Mouse (Mus musculus) thymus, postnatal 10 days (tissue): ENCODE measurements around the gene Ncf1.

ENCODE experiments used
- DNase-seq, 2 experiments: peaks; one replicate each; pipeline ENCODE4 v3.0.0; 2021; ENCODE audit warnings: low spot score in 2 of 2

Gene Ncf1

GRCm38 (mm10) chr5:134229391-134229790 is at the start of gene Ncf1:
Gene Ncf1, minus strand, starts transcription at chr5:134229625.
- no peak for DNase-seq

- DNase-seq: no peak
Observed at GRCm38 (mm10) chr5:134277109-134277508, 47.7 kb upstream of the Ncf1 start.

GRCm38 (mm10) chr5:134275556-134275955 is 46.1 kb upstream of the Ncf1 start:
- peak; percentile 33 to 51 for DNase-seq

- no peak for DNase-seq
Observed at GRCm38 (mm10) chr5:134275021-134275420, 45.6 kb upstream of the Ncf1 start.

GRCm38 (mm10) chr5:134273761-134274160 is 44.3 kb upstream of the Ncf1 start:
- no peak for DNase-seq

GRCm38 (mm10) chr5:134272761-134273160 is 43.3 kb upstream of the Ncf1 start:
- no peak for DNase-seq

GRCm38 (mm10) chr5:134271421-134271820 is 42.0 kb upstream of the Ncf1 start:
- no peak for DNase-seq

GRCm38 (mm10) chr5:134270566-134270965 is 41.1 kb upstream of the Ncf1 start:
- no peak for DNase-seq

GRCm38 (mm10) chr5:134269751-134270150 is 40.3 kb upstream of the Ncf1 start:
- DNase-seq: no peak

GRCm38 (mm10) chr5:134268751-134269150 is 39.3 kb upstream of the Ncf1 start:
- DNase-seq: no peak

GRCm38 (mm10) chr5:134266404-134266803 is 37.0 kb upstream of the Ncf1 start:
- DNase-seq: peak; percentile 51 to 64

- DNase-seq: no peak
Observed at GRCm38 (mm10) chr5:134265890-134266289, 36.5 kb upstream of the Ncf1 start.

GRCm38 (mm10) chr5:134260001-134260636 is 30.7 kb upstream of the Ncf1 start:
- DNase-seq: no peak

GRCm38 (mm10) chr5:134258934-134259333 is 29.5 kb upstream of the Ncf1 start:
- DNase-seq: no peak

GRCm38 (mm10) chr5:134258395-134258794 is 29.0 kb upstream of the Ncf1 start:
- no peak for DNase-seq

- DNase-seq: no peak
Observed at GRCm38 (mm10) chr5:134257349-134258031, 28.1 kb upstream of the Ncf1 start.

- no peak for DNase-seq
Observed at GRCm38 (mm10) chr5:134255294-134255693, 25.9 kb upstream of the Ncf1 start.

- no peak for DNase-seq
Observed at GRCm38 (mm10) chr5:134253806-134254205, 24.4 kb upstream of the Ncf1 start.

- no peak for DNase-seq
Observed at GRCm38 (mm10) chr5:134251083-134251482, 21.7 kb upstream of the Ncf1 start.

GRCm38 (mm10) chr5:134250601-134251000 is 21.2 kb upstream of the Ncf1 start:
- DNase-seq: no peak

GRCm38 (mm10) chr5:134249245-134249649 is 19.8 kb upstream of the Ncf1 start:
- DNase-seq: no peak

- DNase-seq: no peak
Observed at GRCm38 (mm10) chr5:134248608-134249244, 19.3 kb upstream of the Ncf1 start.

- DNase-seq: no peak
Observed at GRCm38 (mm10) chr5:134246146-134246545, 16.7 kb upstream of the Ncf1 start.
